Mouse (Mus musculus): Measurements from ENCODE around the gene Rab11fip4. TPM values are rescaled to one million over a fixed set of nuclear protein-coding genes. Genes with fewer than 3 reads are reported as not detected.

Rab11fip4 gene
- total RNA-seq, 1 experiment, result 13.6 TPM

DNA sequence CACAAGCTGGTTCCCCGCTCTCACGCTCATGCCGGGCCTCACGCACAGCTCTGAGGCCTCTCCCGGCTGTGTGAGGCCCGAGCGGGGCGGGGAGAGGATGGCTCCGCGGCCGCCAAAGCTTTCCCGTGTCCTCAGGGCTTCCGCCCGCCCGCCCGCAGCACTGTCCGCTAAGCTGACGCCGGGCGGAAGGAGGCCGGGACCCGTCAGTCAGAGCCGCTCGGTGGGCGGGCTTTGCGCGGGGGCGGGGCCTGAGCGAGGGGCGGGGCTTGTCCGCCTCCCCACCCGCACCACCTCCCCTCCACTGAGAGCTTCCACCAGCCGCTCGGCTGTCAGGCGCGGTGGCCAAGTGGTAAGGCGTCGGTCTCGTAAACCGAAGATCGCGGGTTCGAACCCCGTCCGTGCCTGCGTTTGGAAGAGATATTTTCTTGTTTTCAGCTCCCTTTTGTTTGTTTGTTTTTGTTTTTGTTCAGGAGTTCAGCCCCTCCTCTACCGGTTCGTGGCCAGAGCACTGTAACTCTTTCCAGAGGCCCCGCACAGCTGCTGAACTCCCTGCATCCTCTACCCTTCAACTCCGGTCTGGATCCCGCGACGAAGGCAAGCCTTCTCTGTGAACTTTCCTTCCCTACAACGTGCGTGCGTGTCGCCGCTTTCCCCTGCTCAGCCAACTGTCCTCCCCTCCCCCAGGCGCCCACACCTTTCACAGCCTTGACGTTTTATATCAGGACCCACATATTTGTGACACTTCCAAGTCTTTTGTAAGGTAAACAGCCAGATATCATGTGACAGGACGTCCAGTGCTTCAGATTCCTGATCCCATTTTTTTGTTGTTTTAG lies 113.5 kb downstream of the Rab11fip4 start:
- H3K27ac ChIP-seq (ENCODE audit: insufficient read depth, low read depth, low read length, poor library complexity, severe bottlenecking), result peak overlapping the region; percentile 71
- in situ Hi-C loops (cut with MboI; ENCODE audit: low sequenced_read_pairs in 2 of 2, unreplicated experiment in 2 of 2), result loop anchor here (5.0 to 25.0 kb wide), 2 partner anchors 208 to 218 kb away; no protein-coding TSS in a partner anchor
- peak overlapping the region; percentile 98 for H3K9ac ChIP-seq (ENCODE audit: insufficient read depth, low read depth, low read length, poor library complexity, severe bottlenecking)
- H3K9me3 ChIP-seq (ENCODE audit: control insufficient read depth, insufficient read depth, low read depth, low read length), result no peaks in the 10 kb centered on the region
- DNase-seq (ENCODE audit: low read depth, low spot score), result peak; percentile 95
- H3K36me3 ChIP-seq (ENCODE audit: control insufficient read depth, insufficient read depth, low read length, poor library complexity, severe bottlenecking), result peaks cover 2% of the 10 kb centered on the region
- H3K4me3 ChIP-seq (ENCODE audit: insufficient read depth in 1 of 2, low read depth in 1 of 2, low read length in 2 of 2, poor library complexity in 1 of 2, severe bottlenecking in 1 of 2), result peak overlapping the region; percentile 96 to 99
- TF ChIP-seq ZNF384 (IDR thresholded peaks at IDR 0.05; ENCODE audit: low read depth, low read length) (no peak), MAFK (IDR thresholded peaks at IDR 0.05; ENCODE audit: insufficient read depth, low read depth, low read length) (peak; percentile 75), CHD2 (IDR thresholded peaks at IDR 0.05; ENCODE audit: low read depth, low read length) (no peak), HCFC1 (IDR thresholded peaks at IDR 0.05; ENCODE audit: borderline replicate concordance, insufficient read depth, low read length) (no peak), ZC3H11A (IDR thresholded peaks at IDR 0.05; ENCODE audit: borderline replicate concordance, low read depth, low read length) (peak; percentile 43)
- peaks cover 0 to 2% of the 10 kb centered on the region in 2 experiments; a peak in 1 of 4 replicates for H3K4me1 ChIP-seq (ENCODE audit: control insufficient read depth in 2 of 2, insufficient read depth in 2 of 2, low read length in 2 of 2, poor library complexity in 1 of 2)

DNA sequence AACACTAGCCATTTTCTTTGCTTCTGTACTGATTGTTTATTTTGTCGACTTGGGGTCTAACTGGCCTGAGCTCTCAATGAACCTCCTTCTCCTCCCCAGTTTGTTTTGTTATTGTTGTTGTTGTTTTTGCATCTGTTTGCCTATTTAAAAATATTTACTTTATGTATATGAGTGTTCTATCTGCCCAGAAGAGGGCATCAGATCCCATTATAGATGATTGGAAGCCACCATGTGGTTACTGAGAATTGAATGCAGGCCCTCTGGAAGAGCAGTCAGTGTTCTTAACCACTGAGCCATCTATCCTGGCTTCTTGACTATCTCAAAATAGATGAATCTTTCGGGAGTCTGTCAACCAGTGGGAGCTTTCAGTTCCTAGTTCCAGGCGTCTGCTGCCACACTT lies 116.1 kb downstream of the Rab11fip4 start:
- no peak for TF ChIP-seq HCFC1 (IDR thresholded peaks at IDR 0.05; ENCODE audit: borderline replicate concordance, insufficient read depth, low read length)
- no peak for TF ChIP-seq ZNF384 (IDR thresholded peaks at IDR 0.05; ENCODE audit: low read depth, low read length)
- no peak for TF ChIP-seq MAFK (IDR thresholded peaks at IDR 0.05; ENCODE audit: insufficient read depth, low read depth, low read length)
- no peak for TF ChIP-seq CHD2 (IDR thresholded peaks at IDR 0.05; ENCODE audit: low read depth, low read length)
- no peak for TF ChIP-seq ZC3H11A (IDR thresholded peaks at IDR 0.05; ENCODE audit: borderline replicate concordance, low read depth, low read length)
- H3K4me1 ChIP-seq (ENCODE audit: control insufficient read depth in 2 of 2, insufficient read depth in 2 of 2, low read length in 2 of 2, poor library complexity in 1 of 2), result peaks cover 0 to 2% of the 10 kb centered on the region in 2 experiments; a peak in 1 of 4 replicates
- no peak overlapping the region for H3K27ac ChIP-seq (ENCODE audit: insufficient read depth, low read depth, low read length, poor library complexity, severe bottlenecking)
- in situ Hi-C loops (cut with MboI; ENCODE audit: low sequenced_read_pairs in 2 of 2, unreplicated experiment in 2 of 2), result loop anchor here in 1 of 2 experiments (25.0 kb wide), 1 partner anchor 205 kb away; no protein-coding TSS in a partner anchor
- no peak overlapping the region for H3K9ac ChIP-seq (ENCODE audit: insufficient read depth, low read depth, low read length, poor library complexity, severe bottlenecking)
- H3K9me3 ChIP-seq (ENCODE audit: control insufficient read depth, insufficient read depth, low read depth, low read length), result no peaks in the 10 kb centered on the region
- DNase-seq (ENCODE audit: low read depth, low spot score), result no peak
- H3K4me3 ChIP-seq (ENCODE audit: insufficient read depth in 1 of 2, low read depth in 1 of 2, low read length in 2 of 2, poor library complexity in 1 of 2, severe bottlenecking in 1 of 2), result no peak overlapping the region
- no peaks in the 10 kb centered on the region for H3K36me3 ChIP-seq (ENCODE audit: control insufficient read depth, insufficient read depth, low read length, poor library complexity, severe bottlenecking)

DNA sequence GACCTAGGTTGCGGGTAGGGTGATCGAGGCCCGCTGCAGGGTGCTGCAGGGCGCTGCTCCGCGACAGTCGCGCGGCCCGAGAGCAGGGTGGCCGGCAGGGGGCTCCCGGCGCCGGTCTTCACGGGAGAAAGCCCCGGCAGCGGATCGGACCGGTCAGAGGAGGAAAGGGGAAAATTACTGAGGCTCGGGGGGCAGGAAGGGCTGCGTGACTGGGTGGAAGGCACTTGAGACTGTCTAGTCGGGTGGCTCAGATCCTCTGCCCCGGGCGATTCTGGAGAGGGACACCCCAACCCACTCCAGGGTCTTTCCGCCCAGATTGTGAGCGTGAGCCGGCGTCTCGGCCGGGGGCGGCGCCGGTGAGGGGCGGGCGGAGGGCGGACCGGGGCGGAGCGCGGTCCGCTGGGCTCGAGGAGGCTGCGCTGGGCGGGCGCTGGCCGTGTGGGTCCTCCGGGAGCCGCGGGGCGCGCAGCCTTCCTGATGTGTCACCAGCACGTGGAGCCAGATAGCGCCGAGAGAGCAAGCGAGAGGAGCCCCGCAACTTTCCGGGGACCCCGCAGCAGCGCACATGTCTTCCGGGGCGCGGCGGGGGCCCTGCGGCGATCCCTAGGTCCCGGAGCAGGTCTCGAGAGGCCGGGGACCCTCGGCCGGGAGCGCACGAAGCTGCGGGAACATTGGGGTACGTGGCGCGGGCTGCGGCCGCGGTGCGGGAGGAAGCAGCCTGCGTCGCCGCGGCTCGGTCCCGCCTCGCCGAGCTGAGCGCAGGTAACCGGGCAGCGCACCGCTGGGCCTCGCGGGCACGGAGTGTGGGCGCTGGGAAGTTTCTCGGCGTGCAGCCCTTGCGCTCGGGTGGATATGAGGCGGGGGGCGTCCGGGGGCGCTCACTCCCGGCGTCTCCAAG lies 120.1 kb downstream of the Rab11fip4 start:
- no peak for TF ChIP-seq ZNF384 (IDR thresholded peaks at IDR 0.05; ENCODE audit: low read depth, low read length)
- peak; percentile 46; the same call in 1 of the 2 replicates for TF ChIP-seq ZC3H11A (IDR thresholded peaks at IDR 0.05; ENCODE audit: borderline replicate concordance, low read depth, low read length)
- H3K36me3 ChIP-seq (ENCODE audit: control insufficient read depth, insufficient read depth, low read length, poor library complexity, severe bottlenecking), result no peaks in the 10 kb centered on the region
- peak overlapping the region; percentile 59 for H3K9ac ChIP-seq (ENCODE audit: insufficient read depth, low read depth, low read length, poor library complexity, severe bottlenecking)
- DNase-seq (ENCODE audit: low read depth, low spot score), result no peak
- H3K4me3 ChIP-seq (ENCODE audit: insufficient read depth in 1 of 2, low read depth in 1 of 2, low read length in 2 of 2, poor library complexity in 1 of 2, severe bottlenecking in 1 of 2), result peak overlapping the region; percentile 72 to 87
- no peak overlapping the region for H3K27ac ChIP-seq (ENCODE audit: insufficient read depth, low read depth, low read length, poor library complexity, severe bottlenecking)
- in situ Hi-C loops (cut with MboI; ENCODE audit: low sequenced_read_pairs in 2 of 2, unreplicated experiment in 2 of 2), result loop anchor here in 1 of 2 experiments (25.0 kb wide), 1 partner anchor 201 kb away; no protein-coding TSS in a partner anchor
- no peaks in the 10 kb centered on the region for H3K9me3 ChIP-seq (ENCODE audit: control insufficient read depth, insufficient read depth, low read depth, low read length)
- H3K4me1 ChIP-seq (ENCODE audit: control insufficient read depth in 2 of 2, insufficient read depth in 2 of 2, low read length in 2 of 2, poor library complexity in 1 of 2), result peaks cover 0 to 8% of the 10 kb centered on the region in 2 experiments; a peak in 1 of 4 replicates

DNA sequence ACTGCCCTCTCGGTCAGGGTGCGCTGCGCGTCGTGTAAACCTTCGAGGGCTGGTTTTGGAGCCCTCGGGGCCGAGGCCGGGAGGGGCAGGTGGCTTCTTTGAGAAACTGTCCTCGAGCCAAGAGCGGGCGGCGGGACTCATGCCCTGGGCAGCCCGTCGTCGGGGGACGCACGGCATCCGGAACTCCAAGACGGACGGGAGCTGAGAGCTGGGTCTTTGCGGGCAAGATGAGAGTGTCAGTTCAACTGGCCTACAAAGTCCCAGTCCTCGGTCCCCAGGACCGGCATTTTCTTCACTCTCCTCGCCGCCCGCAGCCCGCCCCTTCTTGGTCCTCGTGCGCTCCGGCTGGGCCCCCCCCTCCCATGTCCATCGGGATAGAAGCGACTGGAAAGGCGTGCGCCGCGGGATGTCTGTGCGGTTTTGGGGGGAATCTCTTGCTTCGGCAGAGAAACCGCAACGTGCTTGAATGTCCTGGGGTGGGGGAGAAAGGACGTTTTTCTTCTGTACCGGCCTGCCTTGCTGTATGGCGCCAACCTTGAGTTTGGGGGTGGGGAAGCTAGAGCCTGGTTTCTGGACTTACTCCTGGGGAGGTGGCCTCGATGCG lies 120.9 kb downstream of the Rab11fip4 start:
- no peak for DNase-seq (ENCODE audit: low read depth, low spot score)
- Histone ChIP-seq H3K4me3 (ENCODE audit: insufficient read depth in 1 of 2, low read depth in 1 of 2, low read length in 2 of 2, poor library complexity in 1 of 2, severe bottlenecking in 1 of 2) (peak overlapping the region; percentile 72 to 87), H3K9me3 (ENCODE audit: control insufficient read depth, insufficient read depth, low read depth, low read length) (no peaks in the 10 kb centered on the region), H3K27ac (ENCODE audit: insufficient read depth, low read depth, low read length, poor library complexity, severe bottlenecking) (no peak overlapping the region), H3K9ac (ENCODE audit: insufficient read depth, low read depth, low read length, poor library complexity, severe bottlenecking) (peak overlapping the region; percentile 59), H3K4me1 (ENCODE audit: control insufficient read depth in 2 of 2, insufficient read depth in 2 of 2, low read length in 2 of 2, poor library complexity in 1 of 2) (peaks cover 0 to 14% of the 10 kb centered on the region in 2 experiments; a peak in 2 of 4 replicates), H3K36me3 (ENCODE audit: control insufficient read depth, insufficient read depth, low read length, poor library complexity, severe bottlenecking) (no peaks in the 10 kb centered on the region)
- in situ Hi-C loops (cut with MboI; ENCODE audit: low sequenced_read_pairs in 2 of 2, unreplicated experiment in 2 of 2), result loop anchor here in 1 of 2 experiments (25.0 kb wide), 1 partner anchor 200 kb away; no protein-coding TSS in a partner anchor
- TF ChIP-seq ZC3H11A (IDR thresholded peaks at IDR 0.05; ENCODE audit: borderline replicate concordance, low read depth, low read length) (no peak), ZNF384 (IDR thresholded peaks at IDR 0.05; ENCODE audit: low read depth, low read length) (no peak), CHD2 (IDR thresholded peaks at IDR 0.05; ENCODE audit: low read depth, low read length) (no peak), MAFK (IDR thresholded peaks at IDR 0.05; ENCODE audit: insufficient read depth, low read depth, low read length) (no peak), HCFC1 (IDR thresholded peaks at IDR 0.05; ENCODE audit: borderline replicate concordance, insufficient read depth, low read length) (no peak)

Data from ES-E14 (cell line).